Mouse (Mus musculus): ENCODE results near the gene Gm49396.

Gene Gm49396

DNA sequence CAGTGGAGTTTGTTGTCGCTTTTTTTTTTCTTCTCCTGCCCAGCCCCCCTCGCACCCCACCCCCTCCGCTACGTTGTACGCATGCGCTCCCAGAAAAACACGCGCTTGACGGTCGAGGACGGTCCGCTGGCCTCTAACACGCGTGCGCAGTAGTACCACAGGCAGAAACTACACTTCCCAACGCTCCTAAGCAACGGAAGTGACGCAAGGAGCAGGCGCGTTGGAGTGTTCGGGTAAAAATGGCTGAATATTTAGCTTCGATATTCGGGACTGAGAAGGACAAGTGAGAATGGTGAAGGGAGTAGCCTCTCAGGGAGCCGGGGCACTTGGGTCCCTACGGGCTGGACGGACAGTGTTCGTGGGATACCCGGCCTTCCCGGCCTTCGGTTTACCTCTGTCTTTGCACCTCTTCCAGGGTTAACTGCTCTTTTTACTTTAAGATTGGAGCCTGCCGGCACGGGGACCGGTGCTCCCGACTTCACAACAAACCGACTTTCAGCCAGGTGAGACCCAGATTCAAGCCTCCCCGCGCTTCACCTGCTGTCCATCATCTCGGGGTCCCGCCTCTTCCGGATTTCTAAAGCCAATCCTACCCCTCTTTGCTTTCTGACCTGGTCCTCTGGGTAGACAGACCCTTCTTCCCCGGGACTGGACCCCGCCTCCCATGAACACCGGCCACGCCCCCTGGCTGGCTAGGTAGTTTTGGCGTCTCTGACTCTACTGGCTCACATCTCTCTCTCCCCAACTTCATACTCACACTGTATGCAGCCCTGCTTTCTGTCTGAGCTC is at the start of gene Gm49396, which contains the start of the genes U2af1l4 and Psenen:
Gm49396 (plus strand) TSS at position 228 of the 789 bp plus-strand sequence.
U2af1l4 (plus strand) TSS at position 185 of the 789 bp plus-strand sequence.
Psenen (minus strand) TSS at position 511 of the 789 bp plus-strand sequence.
- DNase-seq (ENCODE audit: low spot score in 2 of 2), result peak; percentile 94

DNA sequence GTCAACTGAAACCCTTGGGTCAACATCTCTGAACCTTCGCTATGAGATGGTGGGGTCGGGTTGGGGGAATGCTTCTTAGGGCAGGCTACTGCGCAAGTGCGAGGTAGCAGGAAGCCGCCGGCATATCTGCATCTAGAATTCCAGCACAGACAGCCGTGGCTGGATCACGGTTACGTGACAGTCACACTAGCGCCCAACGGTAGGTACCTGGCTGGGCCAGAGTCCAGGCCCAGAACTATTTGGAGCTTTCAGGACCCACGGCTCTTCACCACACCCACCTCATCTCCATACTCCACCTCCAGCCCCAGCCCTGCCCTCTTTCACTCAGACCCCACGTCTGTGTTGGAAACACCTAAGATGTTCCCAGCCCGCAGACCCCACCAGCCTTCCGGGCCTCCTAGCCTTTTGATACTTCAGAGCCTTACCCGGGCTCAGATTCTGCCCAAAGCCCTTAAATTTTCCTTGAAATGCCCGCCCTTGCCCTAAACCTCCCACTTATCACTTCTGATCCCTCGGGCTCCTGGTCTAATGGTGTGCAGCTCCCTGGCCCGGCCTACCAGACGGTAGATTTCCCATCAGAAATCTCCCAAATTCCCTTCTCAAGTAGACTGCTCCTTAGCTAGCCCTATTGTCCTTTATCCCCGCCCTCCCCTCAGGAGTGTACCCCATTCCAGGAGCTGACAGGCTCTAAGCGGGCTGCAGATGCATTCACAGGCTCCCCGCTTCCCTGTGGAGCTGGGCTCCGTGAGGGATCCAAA is 48.0 kb upstream of the Gm49396 start:
- DNase-seq (ENCODE audit: low spot score in 2 of 2), result no peak

DNA sequence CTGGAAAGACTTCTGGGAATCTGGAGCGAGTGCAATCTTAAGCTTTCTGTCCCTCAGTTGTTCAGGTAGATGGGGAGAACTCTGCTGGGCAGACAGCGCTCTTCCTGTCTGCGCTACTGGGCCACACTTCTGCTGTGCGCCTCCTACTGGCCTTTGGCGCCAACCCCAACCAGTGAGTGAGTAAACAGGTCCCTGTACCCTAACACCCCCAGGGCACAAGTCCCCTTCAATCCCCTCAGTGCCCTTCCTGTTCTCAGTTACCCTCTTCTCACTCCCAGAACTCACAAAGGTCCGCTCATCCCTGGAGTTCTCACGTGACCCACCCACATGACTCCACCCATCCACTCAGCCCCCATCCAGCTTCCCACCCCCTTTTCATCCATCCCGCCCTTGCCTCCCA is 44.8 kb upstream of the Gm49396 start:
- no peak for DNase-seq (ENCODE audit: low spot score in 2 of 2)

DNA sequence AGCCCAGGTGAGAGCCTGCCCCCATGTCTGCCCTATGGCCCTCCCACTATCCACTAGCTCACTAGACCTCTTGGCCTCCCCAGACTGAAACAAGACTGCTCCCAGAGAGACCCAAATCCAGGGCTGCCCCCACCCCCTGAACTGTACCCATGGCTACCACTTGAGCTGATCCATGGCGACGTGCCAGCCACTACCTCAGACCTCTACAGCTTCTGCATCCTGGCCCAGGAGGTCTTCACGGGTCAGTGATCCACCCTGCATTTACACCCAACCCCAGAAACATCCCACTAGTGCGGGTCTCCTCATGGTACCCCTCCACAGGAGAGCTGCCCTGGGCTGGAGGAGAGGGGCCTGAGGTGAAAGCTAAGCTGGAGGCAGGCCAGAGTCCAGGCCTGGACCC is 42.7 kb upstream of the Gm49396 start:
- DNase-seq (ENCODE audit: low spot score in 2 of 2), result no peak

DNA sequence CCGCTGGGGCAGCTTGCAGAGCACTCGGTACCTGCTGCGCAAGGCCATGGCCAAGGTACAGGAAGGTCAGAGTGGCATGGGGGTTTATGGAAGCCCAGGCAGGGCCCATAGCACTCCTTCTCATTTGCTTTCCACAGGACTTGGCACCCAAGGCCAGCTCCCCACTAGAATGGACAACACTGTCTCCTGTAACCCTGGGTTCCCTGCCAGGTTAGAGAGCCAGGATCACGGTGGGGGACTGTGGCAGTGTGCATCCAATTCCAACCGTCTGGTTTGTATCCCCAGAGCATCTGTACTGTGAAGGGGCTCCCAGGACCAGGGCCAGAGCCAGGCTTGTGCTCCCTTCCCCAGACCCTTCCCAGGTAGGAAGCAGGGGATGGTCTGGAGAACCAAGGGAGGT is 42.3 kb upstream of the Gm49396 start:
- no peak for DNase-seq (ENCODE audit: low spot score in 2 of 2)

DNA sequence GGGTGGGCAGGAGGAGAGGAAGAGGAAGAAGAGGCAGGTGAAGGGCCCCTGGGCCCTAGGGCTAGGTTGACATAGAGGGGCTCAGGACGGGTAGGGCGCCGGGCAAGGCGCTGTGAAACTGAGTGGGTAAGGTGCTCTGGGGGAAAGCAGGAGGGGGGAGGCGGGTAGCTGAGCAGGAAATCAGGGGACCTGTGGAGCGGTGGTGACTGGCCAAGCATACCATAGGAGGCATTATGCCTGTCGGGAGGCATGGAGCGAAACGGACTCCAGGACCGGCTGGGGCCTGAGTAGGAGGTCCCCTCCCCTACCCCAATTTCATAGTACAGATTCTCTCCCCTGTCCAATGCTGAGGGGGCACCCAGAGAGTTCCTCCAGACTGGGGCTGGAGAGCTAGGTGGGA is 40.3 kb upstream of the Gm49396 start:
- DNase-seq (ENCODE audit: low spot score in 2 of 2), result no peak

DNA sequence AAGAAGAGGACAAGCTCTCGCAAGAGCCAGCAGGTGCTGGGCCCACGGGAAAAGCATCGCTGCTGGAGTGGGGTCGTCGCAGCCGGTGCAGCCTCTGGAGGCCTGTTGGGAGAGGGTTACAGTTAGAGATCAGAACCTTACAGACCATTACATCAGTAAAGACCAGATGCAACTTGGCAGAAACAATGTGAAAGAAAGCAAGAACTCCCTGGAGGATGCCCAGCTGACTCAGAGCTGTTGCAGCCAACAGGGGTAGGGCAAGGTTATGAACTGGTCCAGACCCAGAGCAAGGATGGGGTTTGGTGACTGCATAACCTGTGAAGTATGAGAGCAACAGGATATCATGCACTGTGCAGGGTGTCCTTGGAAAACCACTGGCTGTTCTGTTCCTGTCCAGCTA is 38.7 kb upstream of the Gm49396 start:
- DNase-seq (ENCODE audit: low spot score in 2 of 2), result no peak

DNA sequence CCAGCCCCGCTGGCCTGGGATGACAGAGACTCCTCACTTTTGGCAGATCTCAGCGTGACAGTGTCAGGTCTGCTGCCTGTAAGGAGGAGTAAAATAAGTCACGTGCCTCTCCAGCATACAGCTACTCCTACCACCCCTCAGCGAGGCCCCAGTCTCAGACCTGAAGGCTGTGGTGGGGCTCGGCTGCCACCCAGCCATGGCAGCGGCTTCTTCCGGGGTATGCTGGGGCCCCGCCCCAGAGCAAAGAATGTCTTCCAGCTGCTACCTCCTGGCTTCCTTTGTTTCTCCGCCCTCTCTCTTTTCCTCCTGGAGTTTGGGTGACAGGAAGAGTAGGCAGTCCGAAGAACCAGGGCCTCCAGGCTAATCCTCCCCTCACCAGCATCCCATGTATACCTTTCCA is 37.2 kb upstream of the Gm49396 start:
- DNase-seq (ENCODE audit: low spot score in 2 of 2), result no peak

DNA sequence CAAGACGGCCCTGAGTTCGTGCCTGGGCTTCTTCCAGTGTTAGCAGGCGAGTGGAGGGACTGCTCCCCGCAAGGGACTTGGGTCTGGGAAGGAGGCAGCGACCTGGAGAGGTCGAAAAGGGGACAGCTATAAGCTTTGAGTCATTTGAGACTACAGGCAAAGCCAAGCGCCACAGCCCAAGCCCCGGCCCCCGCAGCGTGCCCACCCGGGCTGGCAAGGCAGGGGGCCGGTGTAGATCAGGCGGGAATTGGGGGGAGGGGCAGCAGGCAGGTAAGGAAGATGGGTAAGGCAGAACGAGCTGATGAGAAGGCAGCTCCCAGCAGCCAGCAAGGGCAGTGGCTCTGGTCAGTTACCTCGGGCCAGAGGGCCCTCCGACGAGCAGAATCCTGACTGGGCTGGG is 36.7 kb upstream of the Gm49396 start:
- DNase-seq (ENCODE audit: low spot score in 2 of 2), result no peak

DNA sequence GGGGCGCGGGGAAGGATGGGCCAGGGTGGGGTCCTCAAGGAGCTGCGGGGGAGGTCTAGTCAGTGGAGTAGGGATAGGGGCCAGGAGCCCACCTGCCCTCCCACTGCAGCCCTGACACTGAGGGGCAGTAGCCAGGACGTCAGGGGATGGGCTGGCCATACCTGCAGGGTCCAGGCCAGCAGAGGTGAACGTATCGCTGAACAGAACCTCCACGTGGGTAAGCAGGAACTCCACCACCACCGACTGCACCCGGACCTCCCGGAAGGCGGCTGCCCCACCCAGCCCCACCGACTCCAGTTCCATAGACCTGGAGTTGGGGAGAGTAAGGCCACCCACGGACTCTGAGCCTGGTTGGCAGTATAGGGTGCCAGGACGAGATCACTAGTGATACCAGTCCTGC is 36.2 kb upstream of the Gm49396 start:
- DNase-seq (ENCODE audit: low spot score in 2 of 2), result no peak

DNA sequence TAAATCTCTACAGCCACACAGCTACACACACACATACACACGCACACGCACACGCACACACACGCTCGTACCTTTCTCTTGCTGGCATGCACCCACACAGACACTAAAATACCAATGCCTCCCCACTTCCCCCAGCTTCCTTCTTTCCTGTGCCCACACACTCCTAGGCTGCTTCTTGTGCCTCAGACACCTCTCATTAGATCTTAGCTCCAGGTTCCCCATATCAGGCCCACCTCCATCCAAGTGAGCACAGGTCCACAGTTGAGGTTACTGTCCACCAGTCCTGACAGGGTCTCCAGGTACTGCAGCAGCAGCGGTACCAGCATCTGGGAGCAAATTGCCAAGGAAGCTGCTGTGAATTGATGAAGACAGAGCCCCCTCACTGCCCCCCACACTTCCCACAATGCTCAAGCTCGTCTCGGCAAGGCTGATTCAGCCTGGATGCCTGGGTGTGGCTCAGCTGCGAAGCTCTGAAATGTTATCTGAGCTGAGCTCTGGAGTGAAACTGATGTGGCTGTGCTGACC is 31.8 kb upstream of the Gm49396 start:
- no peak for DNase-seq (ENCODE audit: low spot score in 2 of 2)

DNA sequence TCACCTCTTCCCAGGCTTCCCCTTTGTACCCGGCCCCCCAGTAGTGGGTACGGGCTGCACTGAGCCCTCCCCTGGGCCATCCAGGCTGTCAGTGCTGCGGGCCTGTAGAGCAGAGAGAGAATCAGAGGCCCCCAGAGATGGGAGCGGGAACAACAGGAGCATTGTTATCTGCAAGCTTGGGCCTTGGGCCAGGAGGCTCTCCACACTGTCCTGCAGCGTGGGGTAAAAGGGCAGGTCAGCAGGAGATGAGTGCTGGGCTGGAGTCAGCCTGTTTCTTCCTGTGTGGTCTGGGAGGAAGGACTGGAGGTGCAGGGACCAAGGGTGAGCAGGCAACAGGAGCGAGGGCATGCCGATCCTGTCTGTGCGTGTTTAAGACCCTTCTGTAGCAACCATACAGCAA is 30.2 kb upstream of the Gm49396 start:
- DNase-seq (ENCODE audit: low spot score in 2 of 2), result no peak

DNA sequence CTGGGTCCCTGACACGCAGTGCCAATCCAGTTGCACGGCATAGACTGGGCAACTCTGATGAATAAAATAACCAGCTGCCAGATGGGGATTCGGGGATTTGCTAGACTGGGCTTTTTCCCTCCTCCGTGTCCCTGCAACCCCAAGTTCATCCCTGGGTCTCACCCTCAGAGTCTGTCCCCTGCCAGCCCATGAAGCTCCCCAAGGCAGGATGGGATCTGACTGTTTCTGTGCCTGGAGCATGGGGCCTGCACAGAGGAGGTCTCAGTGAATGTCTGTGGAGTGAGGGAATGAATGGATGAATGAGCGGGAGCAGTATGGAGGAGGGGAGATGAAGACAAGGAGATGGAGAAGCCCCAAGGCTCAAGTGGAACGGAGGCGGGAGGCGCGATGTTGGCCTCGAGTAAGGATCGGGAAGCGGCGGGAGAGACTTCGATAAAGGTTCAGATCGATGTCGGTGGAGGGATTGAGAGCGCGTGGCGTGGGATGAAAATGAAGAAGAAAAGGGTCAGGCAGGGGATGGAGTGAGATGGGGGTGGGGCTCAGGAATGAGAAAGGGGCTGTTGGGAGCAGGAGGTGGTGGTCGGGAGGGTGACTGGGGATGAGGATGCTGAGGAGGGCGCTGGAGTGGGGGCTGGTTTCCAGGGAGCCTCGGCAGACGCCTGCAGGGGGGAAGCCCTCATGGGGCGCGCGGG is 29.1 kb upstream of the Gm49396 start:
- DNase-seq (ENCODE audit: low spot score in 2 of 2), result no peak

DNA sequence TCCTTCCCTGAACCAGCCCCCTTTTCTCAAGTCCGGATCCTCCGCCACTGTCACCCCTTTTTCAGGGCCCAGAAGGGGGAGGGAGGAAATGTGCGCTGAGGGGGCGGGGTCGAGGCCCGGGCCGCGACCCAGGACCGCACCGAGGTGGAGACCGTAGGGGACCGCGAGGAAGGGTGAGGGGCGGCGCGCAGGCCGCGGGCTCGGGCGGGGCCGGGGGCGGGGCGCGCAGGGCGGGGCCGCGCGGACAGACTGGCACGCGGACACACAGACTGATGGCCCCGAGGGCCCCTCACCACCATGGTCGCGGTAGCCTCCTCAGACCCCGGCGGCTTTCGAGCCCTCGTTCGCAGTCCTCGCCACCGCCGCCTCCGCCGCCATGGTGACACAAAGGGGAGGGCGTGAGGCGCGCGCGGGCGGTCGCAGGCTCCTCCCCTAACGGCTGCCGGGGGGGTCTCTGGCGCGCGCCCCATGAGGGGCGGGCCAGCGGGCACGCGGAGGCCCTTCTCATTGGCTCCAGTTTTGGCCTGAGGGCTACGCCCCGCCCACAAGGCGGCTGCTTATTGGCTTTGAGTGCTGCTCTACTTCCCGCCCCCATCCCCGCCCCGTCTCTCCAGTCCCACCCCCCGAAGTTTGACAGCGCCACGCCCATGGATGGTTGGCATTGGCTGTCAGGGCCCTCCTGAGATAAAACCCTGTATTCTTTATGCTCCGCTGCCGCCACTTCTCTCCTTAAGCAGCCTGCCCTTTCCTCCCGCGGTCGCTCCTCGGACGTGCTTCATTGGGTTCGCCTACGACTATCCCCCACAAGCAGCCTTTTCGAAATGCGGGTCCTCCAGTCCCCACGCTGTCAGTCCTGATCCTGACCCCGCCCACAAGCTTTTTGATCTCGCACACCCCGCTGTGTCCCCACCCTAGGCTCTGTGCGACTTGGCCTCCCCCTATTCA is 28.2 kb upstream of the Gm49396 start, which contains the start of gene Arhgap33:
Arhgap33 (minus strand) TSS at position 428 of the 945 bp plus-strand sequence.
- DNase-seq (ENCODE audit: low spot score in 2 of 2), result peak; percentile 97

DNA sequence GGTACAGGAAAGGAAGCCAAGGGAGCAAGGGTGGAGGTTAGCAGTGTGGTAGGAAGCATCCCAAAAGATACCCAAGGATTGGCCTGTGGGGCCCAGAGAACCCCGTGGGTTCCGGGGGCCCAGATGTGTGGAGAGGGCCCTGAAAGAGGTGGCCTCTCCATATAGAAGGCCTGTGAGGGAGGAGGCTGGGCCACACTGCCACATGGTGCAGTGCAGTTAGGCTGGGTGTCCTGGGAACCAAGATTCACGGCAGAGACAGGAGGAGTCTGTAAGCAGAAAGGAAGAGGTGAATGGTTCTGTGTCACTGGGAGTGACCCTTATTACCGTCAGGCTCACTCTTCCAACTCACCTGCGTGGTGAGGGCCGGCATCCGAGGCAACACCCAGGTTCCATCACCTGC is 22.6 kb upstream of the Gm49396 start:
- no peak for DNase-seq (ENCODE audit: low spot score in 2 of 2)

DNA sequence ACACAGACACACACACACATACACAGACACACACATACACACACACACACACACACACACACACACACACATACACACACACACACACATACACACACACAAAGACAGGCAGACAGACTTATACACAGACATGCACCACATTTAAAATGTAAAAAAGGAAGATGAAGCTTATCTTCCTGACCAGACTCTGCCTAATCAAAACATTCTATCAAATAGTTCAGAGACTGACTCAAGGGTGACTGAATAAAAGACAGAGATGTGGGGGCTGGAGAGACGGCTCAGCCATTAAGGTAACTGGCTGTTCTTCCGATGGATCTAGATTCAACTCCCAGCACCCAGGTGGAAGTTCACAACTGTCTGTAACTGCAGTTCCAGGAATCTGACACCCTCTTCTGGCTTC is 18.8 kb upstream of the Gm49396 start:
- DNase-seq (ENCODE audit: low spot score in 2 of 2), result no peak

DNA sequence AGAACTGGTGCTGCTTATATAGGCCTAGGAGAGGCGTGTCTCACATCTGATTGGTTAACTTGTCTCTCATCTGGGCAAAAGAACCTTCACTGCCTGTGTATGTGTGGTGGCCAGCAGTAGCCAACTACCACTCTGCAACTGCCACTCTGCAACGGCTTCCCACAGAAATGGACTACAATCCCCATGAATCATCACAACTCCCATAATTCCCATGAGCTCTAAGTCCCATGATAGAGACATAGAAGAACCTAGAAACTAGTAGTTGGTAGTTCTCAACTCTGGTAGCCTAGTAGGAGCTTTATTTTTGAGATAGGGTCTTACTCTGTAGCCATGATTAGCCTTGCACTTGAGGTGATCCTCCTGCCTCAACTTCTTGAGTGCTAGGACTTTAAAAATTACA is 13.3 kb upstream of the Gm49396 start:
- DNase-seq (ENCODE audit: low spot score in 2 of 2), result no peak

DNA sequence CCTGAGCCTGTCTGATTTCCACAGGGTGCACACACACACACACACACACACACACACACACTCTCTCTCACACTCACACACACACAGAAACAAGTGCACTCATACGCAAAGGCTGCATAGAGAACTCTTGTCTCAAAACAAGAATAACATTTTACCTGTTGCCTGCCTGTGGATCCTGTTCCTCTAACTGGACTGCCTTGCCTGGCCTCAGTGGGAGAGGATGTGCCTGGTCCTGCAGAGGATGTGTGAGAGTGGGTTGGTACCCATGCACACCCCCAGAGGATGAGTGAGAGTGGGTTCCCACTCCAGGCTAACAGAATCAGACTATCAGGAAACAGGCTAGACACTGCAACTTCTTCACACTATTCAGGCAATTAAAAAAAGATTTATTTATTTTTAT is 12.5 kb upstream of the Gm49396 start:
- DNase-seq (ENCODE audit: low spot score in 2 of 2), result no peak

DNA sequence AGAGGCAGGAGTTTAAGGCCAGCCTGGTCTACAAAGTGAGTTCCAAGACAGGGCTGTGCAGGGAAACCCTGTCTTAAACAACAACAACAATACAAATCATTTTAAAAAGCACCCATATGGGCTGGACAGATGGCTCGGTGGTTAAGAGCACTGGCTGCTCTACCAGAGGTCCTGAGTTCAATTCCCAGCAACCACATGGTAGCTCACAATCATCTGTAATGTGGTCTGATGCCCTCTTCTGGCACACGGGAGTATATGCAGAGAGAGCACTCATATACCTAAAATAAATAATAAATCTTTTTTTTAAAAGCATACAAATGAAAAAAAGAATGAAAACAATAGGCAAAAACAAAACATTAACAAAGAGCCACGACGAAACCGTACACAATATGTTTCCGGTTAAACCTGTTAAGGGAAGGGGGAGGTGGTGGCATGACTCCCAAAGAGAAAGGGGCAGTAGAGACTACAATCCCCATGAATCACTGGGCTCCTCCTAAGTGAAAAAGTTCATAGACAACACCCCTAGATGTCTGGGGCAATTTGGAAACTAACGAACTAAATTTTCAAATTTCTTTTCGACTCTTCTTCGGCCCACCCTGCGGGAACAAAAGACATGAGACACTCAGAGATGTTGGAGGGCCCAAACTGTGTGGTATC is 11.6 kb upstream of the Gm49396 start:
- no peak for DNase-seq (ENCODE audit: low spot score in 2 of 2)
